Mouse (Mus musculus) ES-CJ7 (cell line): ENCODE measurements around the gene Emc3.

Source experiments
- DNase-seq: peaks from one replicate; pipeline ENCODE4 v3.0.0; 2011; ENCODE audit warnings: low read depth, low spot score

Emc3 gene

GRCm38 (mm10) chr6:113530932-113531839 lies at the start of gene Emc3, which contains the start of gene Fancd2:
Emc3 (minus strand) TSS chr6:113531652.
Fancd2 (plus strand) TSS chr6:113531682.
- DNase-seq = peak; percentile 93

- DNase-seq = no peak
These were observed 47.9 kb upstream of the Emc3 start for GRCm38 (mm10) chr6:113579306-113579705.

- no peak for DNase-seq
These were observed 44.6 kb upstream of the Emc3 start for GRCm38 (mm10) chr6:113576044-113576443.

GRCm38 (mm10) chr6:113564557-113564956 lies 33.1 kb upstream of the Emc3 start:
- no peak for DNase-seq

- no peak for DNase-seq
These were observed 28.3 kb upstream of the Emc3 start for GRCm38 (mm10) chr6:113559736-113560135.

- no peak for DNase-seq
These were observed 12.5 kb upstream of the Emc3 start for GRCm38 (mm10) chr6:113543906-113544481.

- peak; percentile 21 for DNase-seq
These were observed 10.2 kb upstream of the Emc3 start for GRCm38 (mm10) chr6:113541610-113542009.

- DNase-seq = no peak
These were observed 3.4 kb upstream of the Emc3 start for GRCm38 (mm10) chr6:113534886-113535285.

GRCm38 (mm10) chr6:113531840-113532404 lies 470 bp upstream of the Emc3 start:
- no peak for DNase-seq

- DNase-seq = no peak
These were observed 8.0 kb downstream of the Emc3 start for GRCm38 (mm10) chr6:113523420-113523819.

GRCm38 (mm10) chr6:113522310-113522709 lies 9.1 kb downstream of the Emc3 start:
- no peak for DNase-seq

GRCm38 (mm10) chr6:113517434-113518080 lies 13.9 kb downstream of the Emc3 start:
- DNase-seq = no peak

- DNase-seq = no peak
These were observed 16.9 kb downstream of the Emc3 start for GRCm38 (mm10) chr6:113514600-113514999.

GRCm38 (mm10) chr6:113513944-113514343 lies 17.5 kb downstream of the Emc3 start:
- no peak for DNase-seq

- no peak for DNase-seq
These were observed 22.5 kb downstream of the Emc3 start for GRCm38 (mm10) chr6:113508947-113509280.

- no peak for DNase-seq
These were observed 23.0 kb downstream of the Emc3 start for GRCm38 (mm10) chr6:113508272-113508946.

- DNase-seq = no peak
These were observed 24.3 kb downstream of the Emc3 start for GRCm38 (mm10) chr6:113507130-113507529.

- no peak for DNase-seq
These were observed 25.8 kb downstream of the Emc3 start for GRCm38 (mm10) chr6:113505689-113506088.

GRCm38 (mm10) chr6:113502801-113503200 lies 28.7 kb downstream of the Emc3 start:
- peak; percentile 90 for DNase-seq

- DNase-seq = peak; percentile 89
These were observed 29.9 kb downstream of the Emc3 start, which contains the start of gene Prrt3 for GRCm38 (mm10) chr6:113501388-113502084. Prrt3 (minus strand) TSS chr6:113501931.

- DNase-seq = no peak
These were observed 32.1 kb downstream of the Emc3 start for GRCm38 (mm10) chr6:113499346-113499745.
